Mouse (Mus musculus): ENCODE results near the gene Ndnf.

The Ndnf gene

DNA sequence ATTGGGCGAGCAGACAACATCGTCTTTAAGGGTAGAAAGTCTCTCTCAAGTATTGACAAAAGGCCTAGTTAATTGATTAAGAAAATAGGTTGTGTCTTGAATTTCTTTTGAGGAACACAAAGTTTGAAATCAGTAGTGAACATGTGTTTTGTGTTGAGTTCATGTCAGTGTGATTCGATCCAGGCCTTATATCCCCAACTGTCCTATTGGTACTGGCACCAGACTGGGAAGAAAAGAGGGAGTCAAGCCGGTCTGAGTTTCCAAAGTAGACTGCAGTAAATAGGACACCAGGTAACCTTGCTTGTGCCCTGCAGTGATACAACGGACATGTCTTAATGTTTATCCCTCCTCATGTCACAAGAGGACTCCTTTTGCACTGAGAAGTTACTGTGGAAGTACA lies 87.8 kb downstream of the Ndnf start:
- no peak for DNase-seq

GRCm38 (mm10) chr6:65760073-65760472 lies 88.7 kb downstream of the Ndnf start:
- no peak for DNase-seq

All from kidney, postnatal 4 days (tissue).